Mouse (Mus musculus): ENCODE data around the gene Ttc37. TPM values are rescaled to one million over a fixed set of nuclear protein-coding genes. Genes with fewer than 3 reads are reported as not detected.

Ttc37 gene
- 10 to 100 TPM; 20.9 to 24.4 TPM for total RNA-seq (2021)

DNA sequence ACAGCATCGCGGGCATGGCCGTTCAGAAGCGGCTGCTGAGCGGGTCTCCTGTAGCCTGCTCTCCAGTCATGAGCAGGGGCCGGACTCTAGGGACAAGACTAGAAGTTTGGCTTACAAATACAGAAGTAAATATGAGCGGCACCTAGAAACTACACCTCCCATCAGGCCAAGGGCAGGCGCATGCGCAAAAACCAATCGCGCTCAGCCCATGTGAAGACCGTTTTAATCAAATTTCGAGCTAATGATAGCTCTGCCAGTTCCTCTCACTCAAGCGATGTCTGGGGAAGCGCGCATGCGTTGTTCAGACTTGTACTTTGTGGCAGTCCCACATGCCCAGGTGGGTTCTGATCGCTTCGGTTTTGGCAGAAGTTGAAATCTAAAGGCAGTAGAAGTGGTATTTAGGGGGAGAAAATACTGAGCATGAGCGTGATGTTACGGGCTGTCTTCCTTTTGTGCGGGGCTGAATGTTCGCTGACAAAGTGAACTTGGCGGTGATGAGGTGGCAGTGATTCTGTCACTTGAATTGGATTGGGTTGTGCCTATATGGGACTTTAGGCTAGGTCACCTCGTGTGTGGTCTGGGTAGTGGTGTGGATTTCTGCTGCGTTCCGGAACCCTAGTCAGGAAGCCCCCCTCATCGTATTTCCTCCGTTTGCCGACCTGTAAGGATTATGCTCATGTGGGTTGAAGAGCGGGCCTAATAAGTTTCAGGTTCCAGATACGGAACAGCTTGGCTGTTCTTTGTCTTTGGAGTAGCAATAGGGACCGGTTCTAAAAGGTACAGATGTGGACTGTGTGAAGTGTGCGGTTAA is at the start of gene Ttc37, which contains the start of gene Arsk:
Gene Ttc37 (plus strand): TSS at position 242 of the 811 bp plus-strand sequence.
Gene Arsk (minus strand): TSS at position 168 of the 811 bp plus-strand sequence.
- peak; percentile 91 for DNase-seq

DNA sequence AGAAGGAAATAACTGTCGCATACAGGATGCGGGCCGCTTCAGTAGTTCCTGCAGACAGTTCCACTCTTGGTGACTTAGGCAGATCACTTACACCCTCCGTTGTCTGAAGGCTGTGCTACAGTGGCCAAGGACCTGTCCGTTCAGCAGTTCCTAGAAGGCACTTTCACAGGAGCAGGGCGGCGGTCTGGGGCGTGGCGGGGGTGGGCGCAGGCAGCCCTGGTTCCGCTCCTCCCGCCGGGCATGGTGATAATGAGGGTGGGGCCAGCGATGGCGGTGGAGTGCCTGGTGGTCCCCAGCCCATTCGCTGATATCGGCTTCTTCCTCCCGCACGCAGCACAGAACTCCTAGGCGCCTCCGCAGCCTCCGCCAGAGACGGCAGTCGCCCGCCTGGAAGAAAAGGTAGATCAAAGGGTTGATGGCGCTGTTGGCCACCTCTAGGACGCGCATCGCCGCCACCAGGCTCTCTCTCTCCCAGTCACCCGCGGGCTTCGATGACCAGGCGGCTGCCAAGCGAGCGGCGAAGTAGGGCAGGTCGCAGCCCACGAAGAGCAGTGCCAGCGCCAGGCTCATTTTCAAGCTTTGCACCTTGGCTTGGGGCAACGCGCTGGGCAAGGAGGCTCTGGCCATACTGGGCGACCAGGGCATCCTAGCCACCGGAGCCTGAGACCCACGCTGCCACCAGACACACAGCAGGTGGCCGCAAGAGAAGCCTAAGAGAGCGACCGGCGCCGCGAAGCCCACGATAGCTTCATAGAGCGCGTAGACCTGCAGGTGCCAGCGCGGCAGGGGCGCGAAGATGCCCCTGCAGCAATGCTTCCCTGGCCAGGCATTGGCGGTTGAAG is 42.9 kb upstream of the Ttc37 start:
- DNase-seq = peak; percentile 11 to 24

DNA sequence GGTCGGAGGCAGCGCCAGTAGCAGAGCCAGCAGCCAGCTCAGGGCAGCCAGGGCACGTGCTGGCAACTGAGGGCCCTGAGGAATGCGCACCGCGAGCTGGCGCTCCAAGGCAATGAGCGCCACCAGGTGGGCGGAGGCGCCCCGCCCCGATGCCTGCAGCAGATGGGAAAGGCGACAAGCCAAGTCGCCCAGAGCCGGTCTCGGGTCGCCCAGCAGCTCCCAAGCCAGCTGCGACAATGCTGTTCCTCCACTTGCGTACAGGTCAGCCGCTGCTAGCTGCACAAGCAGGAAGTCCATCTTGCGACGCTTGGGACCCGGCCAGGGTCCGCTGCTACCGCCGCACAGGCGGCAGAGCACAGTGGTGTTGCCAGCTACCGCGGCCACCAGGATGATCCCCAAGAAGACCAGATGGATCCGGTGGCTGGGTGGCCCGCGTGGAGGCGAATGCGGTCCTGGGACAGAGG is 42.2 kb upstream of the Ttc37 start:
- DNase-seq = peak; percentile 69 to 72

GRCm38 (mm10) chr13:76056896-76057266 is 41.7 kb upstream of the Ttc37 start, which contains the start of gene Gpr150:
Gpr150 (minus strand) TSS chr13:76056996.
- no peak for DNase-seq

- DNase-seq = no peak
Measured at GRCm38 (mm10) chr13:76057267-76058069, 41.1 kb upstream of the Ttc37 start.

DNA sequence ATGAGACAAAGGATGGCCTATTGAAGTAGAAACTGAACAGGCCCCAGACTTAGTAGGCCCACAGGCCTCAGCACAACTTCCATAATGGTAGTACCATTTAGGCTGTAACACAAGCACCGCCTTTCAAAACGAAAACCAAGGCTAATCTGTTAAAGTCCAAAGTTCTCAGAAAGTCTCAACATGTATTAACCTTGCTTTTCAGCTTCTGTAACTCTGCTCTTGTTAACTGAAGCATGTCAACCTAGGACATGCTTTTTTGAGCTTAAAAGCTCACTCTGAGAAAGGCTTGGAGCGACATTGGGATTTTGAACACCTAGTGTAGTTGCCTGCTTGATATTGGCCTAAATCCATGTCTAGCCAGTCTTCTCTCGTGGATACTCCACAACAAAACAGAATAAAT is 38.9 kb upstream of the Ttc37 start:
- DNase-seq = no peak

DNA sequence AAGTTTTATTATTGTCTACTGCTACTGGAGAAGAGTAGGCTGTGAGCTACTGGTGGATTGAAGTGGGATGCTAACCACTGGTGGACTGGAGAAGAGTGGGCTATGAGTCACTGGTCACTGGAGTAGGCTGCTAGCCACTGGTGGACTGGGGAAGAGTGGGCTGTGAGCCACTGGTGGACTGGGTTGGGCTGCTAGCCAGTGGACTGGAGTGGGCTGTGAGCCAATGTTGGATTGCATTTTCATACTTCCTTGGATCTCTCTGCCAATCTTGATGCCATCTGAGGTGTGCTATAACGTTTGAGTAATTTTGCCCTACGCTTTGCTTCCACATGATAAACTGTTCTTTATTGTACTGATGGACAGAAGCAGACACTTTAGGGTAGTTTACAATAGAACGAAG is 36.4 kb upstream of the Ttc37 start:
- no peak for DNase-seq

- no peak for DNase-seq
Measured at GRCm38 (mm10) chr13:76062569-76062968, 36.0 kb upstream of the Ttc37 start.

GRCm38 (mm10) chr13:76063548-76063947 is 35.0 kb upstream of the Ttc37 start:
- no peak for DNase-seq

DNA sequence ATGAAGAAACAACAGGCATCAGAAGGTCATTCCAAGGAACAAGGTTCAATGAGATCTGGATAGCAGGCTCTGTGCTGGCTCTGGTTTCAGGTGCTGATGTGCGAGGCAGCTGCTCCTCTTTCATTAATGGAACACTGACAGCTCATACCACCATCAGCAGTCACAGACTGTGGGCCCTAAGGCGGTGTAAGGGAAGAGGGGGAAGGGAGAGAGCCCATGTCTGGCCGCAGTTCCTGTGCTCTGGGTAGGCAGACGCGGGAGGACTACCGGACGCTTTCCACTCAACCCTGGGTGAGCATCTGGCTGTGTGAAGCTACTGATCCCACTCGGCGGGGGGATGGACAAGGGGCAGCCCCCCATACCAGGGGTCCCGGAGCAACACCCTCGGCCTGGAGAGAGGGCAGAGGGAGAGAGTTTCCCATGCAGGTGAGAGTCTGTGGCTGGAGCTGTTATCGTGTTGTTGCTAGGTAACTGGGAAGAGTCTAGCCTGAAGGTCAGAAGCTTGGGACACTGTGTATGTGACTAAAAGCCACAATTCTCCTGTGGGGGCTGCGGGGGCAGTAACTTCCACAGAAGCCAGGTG is 34.1 kb upstream of the Ttc37 start:
- DNase-seq = no peak

DNA sequence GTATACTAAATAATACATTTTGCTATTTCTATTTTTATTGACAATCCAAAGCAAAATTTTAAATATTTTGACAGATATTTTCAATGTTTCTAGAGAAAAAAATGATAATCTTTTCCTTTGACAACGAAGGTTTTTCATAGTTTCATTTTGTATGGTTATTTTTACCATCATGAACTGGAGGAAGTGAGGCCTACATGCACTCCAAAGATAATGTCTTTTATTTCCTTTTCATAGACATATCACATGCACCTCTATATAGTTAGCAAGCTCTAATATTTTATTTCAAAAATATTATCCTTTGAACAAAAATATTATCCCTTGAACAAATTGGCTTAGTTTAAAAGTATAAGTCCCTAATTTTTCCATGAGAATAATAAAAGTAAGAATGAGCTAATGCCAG is 24.2 kb upstream of the Ttc37 start:
- no peak for DNase-seq

- DNase-seq = no peak
Measured at GRCm38 (mm10) chr13:76098116-76098492, 430 bp upstream of the Ttc37 start.

DNA sequence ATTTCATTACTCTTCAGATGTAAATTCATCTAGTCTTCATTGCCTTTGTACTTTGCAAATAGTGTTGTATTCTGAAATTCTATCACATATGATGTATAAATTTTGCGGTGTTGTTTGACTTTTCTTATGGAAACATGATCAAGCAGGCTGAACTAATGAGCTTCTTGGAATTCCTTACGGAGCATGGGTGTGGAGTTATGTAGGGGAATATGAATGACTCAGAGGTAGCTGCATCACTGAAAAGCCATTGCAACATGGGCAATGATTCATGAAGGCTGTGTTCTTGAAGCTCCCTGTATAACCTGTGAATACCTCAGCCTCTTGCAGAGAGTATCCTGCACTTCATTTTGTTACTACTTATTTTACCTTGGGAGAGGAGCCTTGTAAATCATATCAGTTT is 3.5 kb downstream of the Ttc37 start:
- DNase-seq = no peak

- DNase-seq = no peak
Measured at GRCm38 (mm10) chr13:76109069-76109824, 10.7 kb downstream of the Ttc37 start.

DNA sequence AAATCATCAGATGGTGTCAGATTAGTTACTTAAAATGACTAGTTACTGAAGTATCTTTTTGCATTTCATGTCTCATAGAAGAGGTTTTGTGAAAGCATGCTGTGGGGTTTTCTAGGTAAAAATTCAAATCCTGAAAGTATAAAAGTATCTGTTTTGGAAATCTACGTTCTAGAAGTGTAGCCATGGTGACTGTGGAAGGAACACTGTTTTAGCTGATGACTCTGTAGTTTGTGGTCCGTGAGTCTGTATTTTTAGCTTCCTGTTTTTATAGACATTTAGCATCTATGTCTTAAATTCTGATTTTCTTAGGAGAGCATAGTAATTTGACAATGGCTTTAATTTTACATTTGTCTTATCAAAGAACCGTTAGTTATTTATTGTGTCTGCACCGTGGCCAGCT is 30.3 kb downstream of the Ttc37 start:
- no peak for DNase-seq

- no peak for DNase-seq
Measured at GRCm38 (mm10) chr13:76132415-76132814, 33.9 kb downstream of the Ttc37 start.

DNA sequence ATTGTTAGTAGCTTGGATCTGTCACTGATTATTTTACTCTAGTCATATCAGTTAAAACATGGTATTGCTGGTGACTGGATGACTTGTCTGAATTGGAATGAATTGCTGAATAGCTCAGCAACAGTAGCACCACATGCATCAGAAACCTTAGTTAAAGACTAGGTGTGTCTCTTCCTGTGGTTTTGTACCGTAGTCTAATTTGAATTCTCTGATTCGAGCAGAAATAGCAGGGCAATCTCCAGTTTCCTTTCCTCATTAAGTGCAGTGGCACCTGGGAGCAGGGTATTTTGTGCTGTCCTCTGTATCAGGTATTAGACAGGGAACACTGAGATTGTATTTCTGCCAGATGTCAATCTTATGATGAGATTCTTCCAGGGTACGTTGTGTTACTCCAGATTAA is 40.3 kb downstream of the Ttc37 start:
- no peak for DNase-seq

- no peak for DNase-seq
Measured at GRCm38 (mm10) chr13:76141117-76141808, 42.7 kb downstream of the Ttc37 start.

- no peak for DNase-seq
Measured at GRCm38 (mm10) chr13:76150483-76150882, 51.9 kb downstream of the Ttc37 start.

- no peak for DNase-seq
Measured at GRCm38 (mm10) chr13:76157099-76157498, 58.6 kb downstream of the Ttc37 start.

- DNase-seq = no peak
Measured at GRCm38 (mm10) chr13:76157508-76157907, 59.0 kb downstream of the Ttc37 start.

Measured in layer of hippocampus, postnatal 36 days (tissue).